Mouse (Mus musculus): ENCODE data around the gene Gm21903.
"Not testable (repeated sequence)": the region's sequence is repeated elsewhere in the genome, so short reads cannot be mapped to it uniquely, and the experiment has no call there.

The Gm21903 gene

GRCm38 (mm10) chr17:39043241-39043640, at the start of gene Gm21903:
TSS of gene Gm21903 (minus strand) at chr17:39043341.
- no peak for DNase-seq (ENCODE audit: low read depth in 2 of 2, low spot score in 2 of 2)

- DNase-seq (ENCODE audit: low read depth in 2 of 2, low spot score in 2 of 2): no peak
Measured at GRCm38 (mm10) chr17:39076937-39077336, 33.8 kb upstream of the Gm21903 start, which contains the start of gene Esp23. TSS of gene Esp23 (minus strand) at chr17:39077037.

- no peak for DNase-seq (ENCODE audit: low read depth in 2 of 2, low spot score in 2 of 2)
Measured at GRCm38 (mm10) chr17:39063641-39064040, 20.5 kb upstream of the Gm21903 start.

GRCm38 (mm10) chr17:39036395-39036794, 6.7 kb downstream of the Gm21903 start, which contains the start of gene Esp24:
TSS of gene Esp24 (plus strand) at chr17:39036695.
- not testable (repeated sequence) for DNase-seq (ENCODE audit: low read depth in 2 of 2, low spot score in 2 of 2)

- no peak for DNase-seq (ENCODE audit: low read depth in 2 of 2, low spot score in 2 of 2)
Measured at GRCm38 (mm10) chr17:39017184-39017583, 26.0 kb downstream of the Gm21903 start.

- DNase-seq (ENCODE audit: low read depth in 2 of 2, low spot score in 2 of 2): no peak
Measured at GRCm38 (mm10) chr17:39010675-39011638, 32.2 kb downstream of the Gm21903 start.

- no peak for DNase-seq (ENCODE audit: low read depth in 2 of 2, low spot score in 2 of 2)
Measured at GRCm38 (mm10) chr17:39009846-39010245, 33.3 kb downstream of the Gm21903 start.
